Mouse (Mus musculus): ENCODE results near the gene Hexa.

The Hexa gene

DNA sequence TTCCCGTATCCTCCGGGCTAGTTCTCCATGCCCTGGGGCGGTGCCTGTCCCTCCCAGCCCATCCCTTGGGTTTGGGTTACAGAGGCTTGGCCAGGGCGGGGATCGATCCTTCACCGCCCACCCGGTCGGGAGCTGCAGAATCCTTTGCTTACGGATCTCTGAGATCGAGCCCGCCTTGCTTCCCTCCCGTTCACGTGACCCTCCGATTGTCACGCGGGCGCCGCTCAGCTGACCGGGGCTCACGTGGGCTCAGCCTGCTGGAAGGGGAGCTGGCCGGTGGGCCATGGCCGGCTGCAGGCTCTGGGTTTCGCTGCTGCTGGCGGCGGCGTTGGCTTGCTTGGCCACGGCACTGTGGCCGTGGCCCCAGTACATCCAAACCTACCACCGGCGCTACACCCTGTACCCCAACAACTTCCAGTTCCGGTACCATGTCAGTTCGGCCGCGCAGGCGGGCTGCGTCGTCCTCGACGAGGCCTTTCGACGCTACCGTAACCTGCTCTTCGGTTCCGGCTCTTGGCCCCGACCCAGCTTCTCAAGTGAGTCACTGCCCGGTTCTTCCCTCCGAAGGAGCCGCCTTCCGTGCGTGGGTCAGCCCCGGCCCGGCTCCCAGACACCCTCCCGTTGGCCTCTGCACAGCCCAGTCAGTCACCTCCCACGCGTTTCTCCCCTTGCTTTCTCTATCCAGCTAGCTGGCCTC lies at the start of gene Hexa, which contains the start of gene Tmem202:
Gene Hexa (plus strand): TSS at position 100 of the 697 bp plus-strand sequence.
Gene Tmem202 (minus strand): TSS at position 407 of the 697 bp plus-strand sequence.
- DNase-seq (ENCODE audit: low spot score in 2 of 2): peak; percentile 64 to 77

DNA sequence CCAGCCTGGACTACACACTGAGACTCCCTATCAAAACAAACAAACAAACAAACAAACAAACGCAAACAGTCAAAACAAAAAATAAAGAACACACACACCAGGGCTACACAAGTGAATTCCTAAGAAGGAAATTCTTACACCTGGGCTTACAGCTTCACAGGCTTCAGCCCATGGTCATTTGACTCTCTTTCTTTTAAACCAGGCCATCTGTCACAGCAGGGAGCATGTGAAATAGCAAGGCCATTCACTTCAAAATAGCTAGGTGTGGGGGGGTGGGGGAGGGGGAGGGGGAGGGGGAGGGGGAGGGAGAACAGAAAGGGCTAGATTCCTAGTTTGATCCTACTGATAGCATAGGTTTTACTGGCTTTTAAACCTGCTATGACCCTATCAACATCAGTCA lies 31.2 kb upstream of the Hexa start:
- DNase-seq (ENCODE audit: low spot score in 2 of 2): no peak

DNA sequence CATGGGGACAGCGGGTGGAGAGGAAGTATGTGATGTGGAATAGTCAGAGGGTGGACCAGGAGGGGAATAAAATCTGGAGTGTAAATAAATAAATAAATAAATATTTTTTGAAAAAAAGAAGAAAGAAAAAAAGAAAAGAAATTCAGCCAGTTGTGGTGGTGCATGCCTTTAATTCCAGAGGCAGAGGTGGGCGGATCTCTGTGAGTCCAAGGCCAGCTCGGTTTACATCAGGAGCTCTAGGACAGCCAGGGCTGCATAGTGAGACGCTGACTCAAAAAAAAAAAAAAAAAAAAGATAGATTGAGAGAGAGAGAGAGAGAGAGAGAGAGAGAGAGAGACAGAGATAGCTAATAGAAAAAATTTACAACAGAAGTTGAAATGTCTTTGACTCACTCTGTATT lies 27.0 kb upstream of the Hexa start:
- DNase-seq (ENCODE audit: low spot score in 2 of 2): no peak

DNA sequence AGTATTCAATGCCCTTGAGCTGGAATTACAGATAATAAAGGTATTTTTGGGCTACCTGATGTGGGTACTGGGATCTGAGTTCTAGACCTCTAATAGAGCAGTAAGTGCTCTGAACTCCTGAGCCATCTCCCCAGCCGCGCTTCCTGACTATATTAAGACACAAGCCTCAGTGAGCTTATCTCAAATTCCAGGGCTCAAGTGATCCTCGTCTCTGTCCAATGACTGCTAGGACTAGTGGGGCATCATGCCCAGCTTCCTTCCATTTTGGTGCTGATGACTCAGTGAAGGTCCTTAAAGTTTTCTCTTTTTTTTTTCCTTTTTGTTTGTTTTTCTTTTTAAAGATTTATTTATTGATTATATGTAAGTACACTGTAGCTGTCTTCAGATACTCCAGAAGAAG lies 24.3 kb upstream of the Hexa start:
- DNase-seq (ENCODE audit: low spot score in 2 of 2): no peak

DNA sequence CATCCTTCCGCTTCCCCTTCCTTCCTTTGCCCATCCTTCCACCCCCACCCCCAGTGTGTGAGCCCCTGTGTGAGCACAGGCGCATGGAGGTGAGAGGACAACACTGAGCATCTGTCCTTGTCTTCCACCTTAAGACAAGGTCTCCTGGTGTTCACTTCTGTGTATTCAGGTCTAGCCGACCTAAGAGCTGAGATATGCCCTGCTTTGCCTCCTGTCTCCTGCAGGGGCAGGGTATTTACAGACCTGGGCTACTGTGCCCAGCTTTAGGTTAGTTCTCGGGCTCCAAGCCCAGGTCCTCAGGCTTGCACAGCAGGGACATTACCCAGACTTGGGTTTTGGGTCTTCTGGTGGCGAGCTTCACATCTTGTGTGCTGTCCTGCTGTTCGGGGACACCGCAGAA lies 22.2 kb upstream of the Hexa start:
- DNase-seq (ENCODE audit: low spot score in 2 of 2): no peak

DNA sequence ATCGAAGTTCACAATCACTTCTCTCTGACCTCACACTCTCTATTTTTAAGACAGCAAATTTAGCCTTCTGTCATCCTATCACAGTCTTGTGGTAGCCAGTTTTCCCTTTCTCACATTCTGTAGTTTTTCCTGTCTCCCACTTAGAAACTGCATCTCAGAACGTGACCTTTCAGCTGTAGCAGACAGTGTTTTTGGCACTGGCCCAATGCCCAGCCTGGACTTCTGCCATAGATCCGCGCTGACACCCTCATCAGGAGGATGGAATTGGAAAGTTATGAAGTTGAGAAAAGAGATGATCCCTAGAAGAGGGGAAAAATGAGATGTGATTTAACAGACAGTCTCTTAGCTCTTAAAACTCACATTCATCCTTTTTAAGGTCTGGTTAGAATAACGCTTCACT lies 20.4 kb upstream of the Hexa start:
- no peak for DNase-seq (ENCODE audit: low spot score in 2 of 2)

DNA sequence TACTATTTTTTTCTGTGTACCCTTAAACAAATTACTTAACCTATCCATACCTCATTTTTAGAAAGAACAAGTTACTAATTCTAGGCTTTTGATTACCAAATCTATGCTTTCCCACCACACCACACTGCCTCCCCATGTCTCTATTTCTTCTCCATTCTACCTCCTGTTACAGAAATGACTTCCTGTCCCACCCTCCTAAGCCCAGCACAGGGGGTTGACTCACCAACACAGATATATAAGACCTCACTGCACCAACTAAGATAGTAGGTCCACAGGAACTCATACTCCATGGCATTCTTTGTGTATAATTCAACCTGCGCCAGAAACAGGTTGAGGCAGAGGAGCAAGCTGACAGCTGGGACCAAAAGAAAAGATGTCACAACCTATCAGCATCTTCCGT lies 19.9 kb upstream of the Hexa start:
- DNase-seq (ENCODE audit: low spot score in 2 of 2): no peak

DNA sequence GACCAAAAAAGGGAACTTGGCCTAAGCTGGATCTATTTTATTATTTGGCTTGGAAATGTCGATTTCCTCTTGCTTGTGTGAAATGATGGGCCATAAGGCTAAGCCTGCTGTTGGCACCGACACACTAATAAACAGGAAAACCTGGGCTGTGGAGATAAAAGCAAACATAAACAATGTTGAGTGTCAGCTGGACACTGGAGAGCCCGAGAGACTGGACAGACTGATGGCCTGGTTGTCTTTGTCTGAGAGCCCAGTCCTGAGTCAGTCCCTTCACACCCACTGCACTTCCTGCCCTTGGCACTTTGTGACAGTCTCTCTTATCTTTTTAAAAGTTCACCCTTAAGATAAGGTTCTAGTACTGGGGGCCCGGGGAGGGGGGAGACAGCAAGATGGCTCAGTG lies 16.4 kb upstream of the Hexa start:
- DNase-seq (ENCODE audit: low spot score in 2 of 2): no peak

DNA sequence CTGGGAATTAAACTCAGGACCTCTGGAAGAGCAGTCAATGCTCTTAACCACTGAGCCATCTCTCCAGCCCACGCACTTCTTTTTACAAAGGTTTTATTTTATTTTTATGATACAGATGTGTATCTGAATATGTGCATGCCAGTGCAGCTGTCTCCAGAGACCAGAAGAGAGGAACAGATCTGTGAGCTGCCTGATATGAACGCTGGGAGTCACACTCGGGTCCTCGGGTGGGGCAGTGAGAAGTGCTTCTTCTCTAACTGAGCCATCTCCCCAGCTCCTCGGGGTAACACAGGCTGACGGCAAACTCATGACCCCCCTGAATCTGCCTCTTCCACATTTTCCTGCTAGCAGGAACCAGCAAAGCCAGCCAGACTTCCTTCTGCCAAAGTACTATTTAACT lies 12.6 kb upstream of the Hexa start:
- no peak for DNase-seq (ENCODE audit: low spot score in 2 of 2)

DNA sequence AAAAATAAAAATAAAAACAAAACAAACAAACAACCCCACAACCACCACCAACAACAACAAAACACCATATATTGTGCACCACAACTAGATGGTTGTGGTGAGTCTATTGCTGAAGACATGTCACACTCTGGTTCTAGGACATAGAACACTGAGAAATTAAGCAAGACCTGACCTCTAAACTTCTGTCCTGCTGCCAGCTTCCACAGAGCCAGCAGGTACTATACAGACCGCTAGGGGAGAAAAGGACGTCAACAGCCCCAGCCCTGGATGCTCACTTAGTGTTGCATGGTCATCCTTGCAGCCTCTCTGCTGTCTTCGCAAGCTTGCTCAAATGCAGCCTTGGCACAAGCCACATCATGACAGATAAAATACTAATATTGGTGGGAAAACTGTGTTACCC lies 11.8 kb upstream of the Hexa start:
- DNase-seq (ENCODE audit: low spot score in 2 of 2): no peak

DNA sequence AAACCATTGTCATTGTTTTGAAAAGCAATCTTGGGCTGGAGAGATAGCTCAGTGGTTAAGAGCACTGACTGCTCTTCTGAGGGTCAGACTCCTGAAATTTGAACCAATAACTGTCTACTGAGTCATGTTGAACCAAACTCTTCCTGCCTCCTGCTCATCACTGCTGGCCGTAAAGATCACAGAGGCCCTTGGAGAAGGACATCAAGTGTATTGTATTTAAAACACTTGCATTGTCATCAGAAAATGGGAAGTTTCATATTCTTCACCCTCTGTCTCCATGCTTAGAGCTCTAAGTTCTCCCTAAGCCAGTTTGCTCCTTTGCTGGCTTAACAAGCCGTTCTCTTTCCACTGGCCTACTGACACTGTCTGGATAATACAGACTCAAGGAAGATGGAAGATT lies 11.1 kb upstream of the Hexa start:
- no peak for DNase-seq (ENCODE audit: low spot score in 2 of 2)

DNA sequence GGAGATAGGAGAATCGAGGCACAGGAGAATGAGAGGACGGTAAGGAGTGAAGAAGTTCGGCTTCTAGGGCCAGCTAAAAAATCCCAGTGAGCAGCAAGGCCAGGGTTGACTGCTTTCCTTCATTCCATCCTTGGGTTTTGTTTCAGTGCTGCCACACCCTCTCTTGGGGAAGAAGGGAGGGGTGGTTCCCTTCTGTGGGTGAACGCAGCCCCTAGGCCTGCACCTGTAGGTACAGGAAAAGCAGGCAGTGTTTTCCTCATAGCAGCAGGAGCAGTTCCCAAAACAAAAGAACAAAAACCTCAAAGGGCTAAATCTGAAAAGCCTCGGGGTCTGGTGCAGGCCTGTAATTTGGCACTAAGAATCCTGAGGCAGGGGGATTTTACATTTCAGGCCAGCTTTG lies 7.7 kb upstream of the Hexa start:
- no peak for DNase-seq (ENCODE audit: low spot score in 2 of 2)

DNA sequence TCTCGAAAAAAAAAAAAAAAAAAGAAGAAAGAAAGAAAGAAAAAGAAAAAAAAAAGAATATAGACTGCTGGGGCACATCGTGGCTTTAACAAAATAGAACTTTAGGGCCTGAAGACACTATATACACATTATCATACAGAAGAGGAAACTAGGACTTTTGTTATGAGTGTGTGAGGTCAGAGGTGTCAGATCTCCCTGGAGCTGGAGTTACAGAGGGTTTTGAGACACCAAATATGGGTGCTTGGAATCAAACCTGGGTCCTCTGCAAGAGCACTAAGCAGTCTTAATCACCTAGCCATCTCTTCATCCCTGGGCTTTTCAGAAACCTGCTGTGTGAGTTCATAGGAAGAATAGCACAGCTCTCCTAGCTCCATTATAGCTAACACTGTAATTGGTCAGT lies 5.9 kb upstream of the Hexa start:
- no peak for DNase-seq (ENCODE audit: low spot score in 2 of 2)

DNA sequence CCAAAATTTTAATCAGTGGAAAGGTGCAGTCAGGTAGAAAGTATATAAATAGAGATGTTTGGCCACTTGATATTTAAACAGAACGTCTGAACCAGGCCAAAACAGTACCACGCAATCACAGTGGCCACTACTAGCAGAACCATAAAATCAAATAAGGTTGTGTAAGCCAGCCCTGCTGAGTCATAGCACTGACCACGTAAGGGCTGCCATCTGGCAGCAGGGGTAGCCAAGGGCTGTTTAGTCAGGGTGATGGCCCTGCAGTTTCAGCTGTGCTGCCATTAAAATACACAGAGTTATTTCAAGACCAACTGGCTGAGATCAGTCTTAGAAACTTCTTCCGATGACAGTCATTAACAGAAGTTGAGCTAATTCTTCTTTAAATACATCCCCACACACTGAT lies 5.5 kb upstream of the Hexa start:
- no peak for DNase-seq (ENCODE audit: low spot score in 2 of 2)

DNA sequence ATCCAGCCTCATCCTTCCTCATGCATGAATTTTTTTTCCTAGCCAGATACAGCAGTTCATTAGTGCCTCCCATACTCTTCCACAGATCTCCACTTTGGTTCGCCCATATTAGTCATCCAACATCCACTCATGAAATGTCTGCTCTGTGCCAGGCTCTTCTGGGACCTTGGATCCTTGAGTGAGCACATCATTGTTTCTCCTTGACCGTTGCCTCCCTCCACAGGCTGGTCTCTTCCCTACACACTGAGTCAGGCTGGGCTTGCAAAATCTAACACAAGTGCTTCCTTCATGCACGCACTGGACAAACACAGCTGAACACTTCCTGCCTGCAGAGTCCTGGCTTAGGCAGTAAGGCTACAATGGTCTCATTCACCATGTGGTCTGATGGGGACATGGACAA lies 1.7 kb upstream of the Hexa start:
- DNase-seq (ENCODE audit: low spot score in 2 of 2): no peak

DNA sequence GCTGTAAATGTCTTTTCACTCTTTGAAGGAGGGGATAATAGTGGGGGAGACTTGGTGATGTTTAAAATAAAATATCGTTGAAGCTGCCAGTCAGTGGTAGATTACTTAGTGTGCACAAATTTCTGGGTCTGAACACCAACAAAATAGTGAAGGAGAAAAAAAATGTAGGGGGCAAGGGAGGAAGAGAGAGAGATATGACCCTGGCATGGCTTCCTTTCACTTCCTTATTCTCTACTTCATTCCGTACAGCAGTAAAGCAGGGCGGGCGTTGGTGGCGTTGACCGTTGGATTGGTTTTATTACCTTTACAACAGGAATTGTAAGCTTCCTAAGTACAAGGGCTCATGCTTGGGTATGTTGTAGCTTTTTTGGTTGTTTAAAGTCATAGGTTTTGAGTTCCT lies 2.3 kb downstream of the Hexa start:
- no peak for DNase-seq (ENCODE audit: low spot score in 2 of 2)

DNA sequence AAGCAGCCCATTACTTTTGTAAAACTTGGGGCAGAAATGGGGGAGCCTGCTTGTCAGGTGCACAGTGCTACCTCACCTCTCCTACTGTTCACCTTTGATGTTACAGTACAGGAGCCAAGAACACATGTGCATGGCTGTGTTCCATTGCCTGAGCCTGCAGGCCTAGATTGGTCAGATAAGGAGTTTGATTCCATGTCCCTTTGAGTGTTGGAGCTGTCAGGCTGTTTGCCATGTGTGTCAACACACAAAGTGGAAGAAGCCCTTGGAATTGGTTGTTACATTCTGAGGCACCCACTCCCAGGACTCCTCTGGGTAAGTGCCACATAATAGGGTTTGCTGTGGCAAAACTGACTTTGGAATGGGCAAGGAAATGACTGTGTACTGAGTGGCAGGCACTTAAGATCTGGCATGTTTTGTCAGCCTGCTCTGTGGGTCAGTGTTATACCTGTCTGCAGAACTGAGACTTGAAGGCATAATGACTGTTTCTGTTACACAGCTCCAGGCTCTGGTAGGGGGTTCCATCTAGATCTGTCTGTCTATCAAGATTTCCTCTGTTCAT lies 3.5 kb downstream of the Hexa start:
- no peak for DNase-seq (ENCODE audit: low spot score in 2 of 2)

DNA sequence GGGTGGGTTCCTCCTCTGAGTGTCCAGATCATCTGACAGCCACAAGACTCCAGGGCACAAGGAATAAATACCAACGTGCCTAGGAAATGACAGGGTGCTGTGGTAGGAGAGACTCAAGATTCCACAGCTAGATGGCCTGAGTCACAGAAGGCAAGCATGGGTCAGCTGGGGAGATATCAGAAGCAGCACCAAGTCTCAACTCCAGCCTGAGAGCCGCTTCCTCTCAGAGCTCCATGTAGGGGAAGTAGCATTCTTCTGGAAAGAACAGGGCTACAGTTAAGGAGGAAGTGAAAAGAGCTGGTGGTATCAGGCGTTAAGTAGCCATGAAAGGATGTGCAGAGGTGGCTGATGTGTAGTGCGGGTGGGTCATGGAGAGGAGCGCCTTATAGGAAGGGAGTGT lies 5.4 kb downstream of the Hexa start:
- DNase-seq (ENCODE audit: low spot score in 2 of 2): no peak

DNA sequence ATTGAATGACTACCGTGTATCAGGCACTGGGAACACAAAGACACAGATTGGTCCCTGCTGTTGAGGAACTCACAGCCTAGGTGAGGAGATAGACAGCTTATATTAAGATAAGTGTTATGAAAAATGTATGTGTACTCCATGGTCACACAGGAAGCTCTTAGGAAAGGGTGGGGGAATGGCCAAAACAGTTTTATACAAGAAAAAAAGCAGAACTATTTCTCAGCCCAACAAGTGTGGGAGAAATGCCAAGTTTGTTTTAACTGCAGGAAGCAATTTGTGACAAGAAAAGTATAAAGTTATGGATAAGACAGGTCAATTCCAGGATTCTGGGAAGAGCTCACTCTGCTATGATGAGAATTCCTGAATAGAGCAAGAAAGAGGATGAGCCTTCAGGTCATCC lies 8.5 kb downstream of the Hexa start:
- no peak for DNase-seq (ENCODE audit: low spot score in 2 of 2)

DNA sequence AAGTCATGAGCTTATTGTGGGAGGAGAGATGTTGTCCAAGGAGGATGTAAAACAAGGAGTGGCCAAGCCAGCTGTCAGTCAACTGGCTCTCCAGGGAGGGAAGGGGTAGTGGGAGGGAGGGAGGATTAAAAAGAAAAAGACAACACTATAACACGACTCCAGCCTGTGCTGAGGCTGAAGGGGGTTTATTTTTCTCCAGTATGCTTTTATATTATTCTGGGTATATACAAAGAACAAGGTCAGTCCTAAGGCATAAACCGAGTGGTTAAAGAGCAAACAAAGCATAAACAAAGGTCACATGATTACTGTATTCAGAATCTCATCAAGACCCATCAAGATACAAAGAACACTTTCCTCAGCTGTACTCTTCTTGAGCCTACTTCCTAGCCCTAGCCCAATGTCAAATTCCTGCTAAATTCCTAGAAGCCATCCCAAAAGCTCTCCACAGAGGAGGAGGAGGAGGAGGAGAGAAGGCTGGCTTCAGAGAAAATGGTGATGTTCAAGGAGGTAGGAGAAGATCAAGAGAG lies 9.7 kb downstream of the Hexa start:
- no peak for DNase-seq (ENCODE audit: low spot score in 2 of 2)

DNA sequence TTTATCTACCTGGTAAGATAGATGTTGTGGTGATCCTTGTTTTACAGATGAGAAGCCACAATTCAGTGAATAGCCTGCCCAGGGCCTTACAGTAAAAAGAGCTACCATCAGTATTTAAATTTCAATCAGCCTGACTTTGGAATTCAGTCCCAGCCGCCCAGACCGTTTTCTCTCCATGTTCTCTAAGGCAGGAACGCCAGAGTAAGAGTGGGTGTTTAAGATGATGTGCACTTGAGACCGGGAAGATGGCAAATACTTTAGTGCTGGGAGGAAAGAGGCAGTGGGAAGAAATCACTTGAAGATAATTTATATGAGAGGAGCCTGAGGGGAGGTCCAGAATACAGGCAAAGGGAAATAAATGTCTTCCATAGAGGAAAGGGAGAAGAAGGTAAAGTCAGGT lies 10.7 kb downstream of the Hexa start:
- no peak for DNase-seq (ENCODE audit: low spot score in 2 of 2)

DNA sequence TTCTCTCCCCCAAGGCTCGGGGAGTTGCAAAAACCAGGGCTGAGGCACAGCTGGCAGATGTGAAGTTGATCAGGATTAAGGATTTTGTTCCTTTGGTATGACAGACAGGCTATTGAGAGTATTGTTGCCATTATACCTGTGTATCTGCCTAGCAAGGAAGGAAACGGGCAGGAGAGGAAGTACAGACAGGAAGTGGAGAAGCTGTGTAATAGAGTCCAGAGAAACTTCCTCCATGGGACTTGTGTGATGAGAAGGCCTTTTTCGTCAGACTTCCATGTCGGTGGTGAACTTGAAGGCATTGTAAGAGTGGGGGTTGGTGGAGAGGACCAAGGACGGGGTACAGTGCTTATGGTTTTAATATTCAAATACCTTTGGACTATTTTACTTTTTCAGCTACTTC lies 11.7 kb downstream of the Hexa start:
- no peak for DNase-seq (ENCODE audit: low spot score in 2 of 2)

DNA sequence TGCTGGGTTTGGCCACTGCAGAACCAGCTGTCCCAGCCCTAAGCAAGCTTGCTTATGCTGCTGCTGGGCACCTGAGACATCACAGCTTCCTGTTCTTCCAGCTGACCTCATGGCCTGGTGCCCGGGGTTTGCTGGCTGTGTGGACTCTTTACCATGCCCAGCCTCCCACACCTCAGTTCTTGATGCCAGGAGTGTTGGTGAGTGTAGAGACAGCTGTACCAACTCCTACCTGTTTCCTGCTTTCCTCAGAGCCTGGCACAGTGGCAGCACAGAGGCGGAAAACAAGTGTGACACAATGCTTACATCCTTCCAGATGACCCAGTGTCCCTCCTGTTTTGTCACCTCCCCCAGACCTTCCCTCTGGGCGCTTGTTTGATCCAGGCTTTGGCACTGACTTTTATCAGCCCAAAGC lies 12.3 kb downstream of the Hexa start:
- no peak for DNase-seq (ENCODE audit: low spot score in 2 of 2)

DNA sequence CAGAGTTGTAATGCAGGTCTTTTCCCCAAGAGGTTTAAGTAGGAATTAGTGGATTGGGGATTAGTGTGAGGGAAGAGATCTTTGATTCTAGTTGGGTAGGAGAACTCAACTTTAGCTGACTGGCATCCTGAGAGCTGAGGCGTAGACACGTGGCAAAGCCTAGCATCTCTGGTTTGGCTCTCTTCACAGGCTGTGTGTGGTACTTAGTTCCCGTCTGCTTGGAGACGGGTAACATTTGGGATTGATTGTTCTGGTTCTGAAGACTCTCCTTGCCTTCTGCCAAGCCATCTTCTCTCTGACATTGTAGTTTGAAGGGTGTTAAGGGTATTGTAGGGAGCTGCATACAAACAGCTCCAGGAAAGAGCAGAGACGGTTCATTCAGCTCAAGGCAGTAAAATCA lies 13.3 kb downstream of the Hexa start:
- DNase-seq (ENCODE audit: low spot score in 2 of 2): no peak
